Mouse (Mus musculus) urinary bladder, postnatal 4 days (tissue): ENCODE data around the gene Olfr1100.

Experiments
- DNase-seq, 2 experiments: peaks; one replicate each; pipeline ENCODE4 v3.0.0; 2021 to 2022; ENCODE audit warnings: low spot score in 2 of 2

Olfr1100 gene

GRCm38 (mm10) chr2:86979854-86980253, at the start of gene Olfr1100:
Gene Olfr1100, minus strand, starts transcription at chr2:86979954.
- DNase-seq, result no peak

- no peak for DNase-seq
These were observed 47.2 kb upstream of the Olfr1100 start, which contains the start of gene Olfr1104 for GRCm38 (mm10) chr2:87026980-87027379. Gene Olfr1104, minus strand, starts transcription at chr2:87027080.

GRCm38 (mm10) chr2:86998098-86998497, 18.3 kb upstream of the Olfr1100 start, which contains the start of gene Olfr1102:
Gene Olfr1102, plus strand, starts transcription at chr2:86998398.
- no peak for DNase-seq

GRCm38 (mm10) chr2:86991121-86991520, 11.4 kb upstream of the Olfr1100 start, which contains the start of gene Olfr1101:
Gene Olfr1101, minus strand, starts transcription at chr2:86991221.
- DNase-seq, result no peak

- no peak for DNase-seq
These were observed 19.2 kb downstream of the Olfr1100 start, which contains the start of gene Olfr1099 for GRCm38 (mm10) chr2:86960593-86960992. Gene Olfr1099, minus strand, starts transcription at chr2:86960693.

GRCm38 (mm10) chr2:86926557-86926956, 53.2 kb downstream of the Olfr1100 start:
- DNase-seq, result no peak
